Mouse (Mus musculus): ENCODE measurements around the gene Taok3. TPM values are rescaled to one million over a fixed set of nuclear protein-coding genes. Genes with fewer than 3 reads are reported as not detected.

Taok3 gene
- total and polyA plus RNA-seq, 3 experiments, result 8.3 to 35.0 (median 17.4) TPM

DNA sequence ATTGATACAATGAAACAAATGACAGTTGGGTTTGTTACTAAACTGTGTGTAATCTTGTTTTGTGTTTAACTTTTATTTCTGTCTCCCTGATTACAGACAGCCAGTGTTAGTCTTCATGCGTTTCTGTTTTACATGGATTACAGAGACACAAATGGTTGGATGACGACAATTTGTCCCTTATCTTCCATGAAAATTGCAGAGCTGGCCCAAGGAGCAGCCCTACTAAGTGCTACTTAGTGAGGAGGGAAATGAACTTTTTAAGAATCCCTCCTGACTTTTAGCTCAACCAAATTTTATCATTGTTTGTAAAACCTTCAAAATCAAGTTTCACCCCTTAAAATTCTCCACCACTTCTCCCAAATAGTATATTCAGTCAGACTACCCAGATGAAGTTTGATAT, 1.7 kb upstream of the Taok3 start:
- H3K79me2 ChIP-seq (replicated peaks; ENCODE audit: control insufficient read depth, extremely low read depth, insufficient read depth, poor library complexity, severe bottlenecking), result peaks cover 17% of the 10 kb centered on the region
- in situ Hi-C loops (cut with MboI; ENCODE audit: low pct_ligation_motif_present, low pct_unique_long_range_greater_than_20kb, low sequenced_read_pairs), result loop anchor here (5.0 to 10.0 kb wide), 2 partner anchors 167 to 374 kb away; partner anchors contain the start of gene Pebp1
- dilution Hi-C loops (cut with MboI; ENCODE audit: extremely low pct_ligation_motif_present, extremely low pct_unique_long_range_greater_than_20kb, low sequenced_read_pairs), result no loop called here
- H3K36me3 ChIP-seq (replicated peaks in 1 of 2; ENCODE audit: control insufficient read depth in 1 of 2, insufficient read depth in 1 of 2, low read length in 1 of 2), result peaks cover 0 to 5% of the 10 kb centered on the region in 2 experiments
- no peak for TF ChIP-seq PAX5 (IDR thresholded peaks at IDR 0.05; ENCODE audit: low read length)
- no peak for TF ChIP-seq ZKSCAN1 (IDR thresholded peaks at IDR 0.05; ENCODE audit: borderline replicate concordance, low read depth, low read length)
- no peak for TF ChIP-seq JUND (conservative IDR thresholded peaks at IDR 0.05; ENCODE audit: low read depth, low read length)
- no peak for TF ChIP-seq MAZ (IDR thresholded peaks at IDR 0.05; ENCODE audit: low read depth, low read length)
- H3K9me3 ChIP-seq (replicated peaks; ENCODE audit: low read length), result no peaks in the 10 kb centered on the region
- H3K27ac ChIP-seq (ENCODE audit: insufficient read depth, low read depth), result no peak overlapping the region
- H3K27me3 ChIP-seq (replicated peaks), result peaks cover 6% of the 10 kb centered on the region
- no peak overlapping the region for H3K4me2 ChIP-seq (ENCODE audit: insufficient read depth, low read depth, poor library complexity, severe bottlenecking)
- H3K4me3 ChIP-seq (replicated peaks in 1 of 3; ENCODE audit: low read depth in 2 of 3, low read length in 2 of 3, poor library complexity in 1 of 3), result no peak overlapping the region
- no peak for DNase-seq (ENCODE audit: extremely low read depth)
- peaks cover 0 to 30% of the 10 kb centered on the region in 2 experiments; a peak in 2 of 4 replicates for H3K4me1 ChIP-seq (ENCODE audit: control insufficient read depth in 1 of 2, insufficient read depth in 2 of 2)
- H3K9ac ChIP-seq (ENCODE audit: insufficient read depth, low read depth), result no peak overlapping the region

DNA sequence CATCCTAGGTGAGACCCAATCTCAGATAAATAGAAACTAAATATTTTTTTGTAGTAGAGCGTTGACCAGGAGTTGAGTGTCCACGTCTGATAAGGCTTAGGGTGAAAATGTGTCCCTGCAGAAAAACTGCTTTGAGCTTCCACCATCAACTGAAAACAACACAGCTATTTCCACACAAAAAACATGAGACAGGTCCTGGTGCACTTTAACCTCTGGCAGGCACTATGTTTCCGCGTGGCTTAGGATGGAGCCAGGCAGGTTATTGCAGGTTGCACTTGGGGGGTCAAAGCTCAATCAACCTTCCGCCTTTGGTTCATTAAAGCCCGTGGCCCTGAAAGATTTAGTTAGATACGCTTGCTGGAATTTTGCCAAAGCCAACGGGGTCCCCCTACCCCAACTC, 1.1 kb upstream of the Taok3 start:
- dilution Hi-C loops (cut with MboI; ENCODE audit: extremely low pct_ligation_motif_present, extremely low pct_unique_long_range_greater_than_20kb, low sequenced_read_pairs), result no loop called here
- TF ChIP-seq GABPA (IDR thresholded peaks at IDR 0.05; ENCODE audit: insufficient replicate concordance, low read depth, low read length) (no peak), ETS1 (conservative IDR thresholded peaks at IDR 0.05; ENCODE audit: low read depth, low read length) (no peak), NRF1 (IDR thresholded peaks at IDR 0.05; ENCODE audit: low read depth, low read length) (no peak), ZKSCAN1 (IDR thresholded peaks at IDR 0.05; ENCODE audit: borderline replicate concordance, low read depth, low read length) (no peak), CHD1 (IDR thresholded peaks at IDR 0.05; ENCODE audit: low read depth, low read length) (no peak), RCOR1 (conservative IDR thresholded peaks at IDR 0.05; ENCODE audit: low read depth, low read length) (no peak), E2F4 (IDR thresholded peaks at IDR 0.05; ENCODE audit: insufficient replicate concordance, low read depth, low read length) (no peak), MEF2A (IDR thresholded peaks at IDR 0.05; ENCODE audit: borderline replicate concordance, low read depth, low read length) (no peak), ZMIZ1 (IDR thresholded peaks at IDR 0.05; ENCODE audit: low read depth, low read length) (no peak), BHLHE40 (IDR thresholded peaks at IDR 0.05; ENCODE audit: low read depth, low read length) (no peak), MAX (IDR thresholded peaks at IDR 0.05; ENCODE audit: low read length) (no peak), USF1 (IDR thresholded peaks at IDR 0.05; ENCODE audit: low read depth, low read length) (no peak)
- no peak for DNase-seq (ENCODE audit: extremely low read depth)
- peaks cover 0 to 32% of the 10 kb centered on the region in 2 experiments; a peak in 2 of 4 replicates for H3K4me1 ChIP-seq (ENCODE audit: control insufficient read depth in 1 of 2, insufficient read depth in 2 of 2)
- H3K27ac ChIP-seq (ENCODE audit: insufficient read depth, low read depth), result no peak overlapping the region
- peaks cover 6% of the 10 kb centered on the region for H3K27me3 ChIP-seq (replicated peaks)
- no peak overlapping the region for H3K9ac ChIP-seq (ENCODE audit: insufficient read depth, low read depth)
- peaks cover 12% of the 10 kb centered on the region for H3K79me2 ChIP-seq (replicated peaks; ENCODE audit: control insufficient read depth, extremely low read depth, insufficient read depth, poor library complexity, severe bottlenecking)
- in situ Hi-C loops (cut with MboI; ENCODE audit: low pct_ligation_motif_present, low pct_unique_long_range_greater_than_20kb, low sequenced_read_pairs), result loop anchor here (5.0 to 10.0 kb wide), 2 partner anchors 166 to 373 kb away; partner anchors contain the start of gene Pebp1
- H3K9me3 ChIP-seq (replicated peaks; ENCODE audit: low read length), result no peaks in the 10 kb centered on the region
- H3K4me3 ChIP-seq (replicated peaks in 1 of 3; ENCODE audit: low read depth in 2 of 3, low read length in 2 of 3, poor library complexity in 1 of 3), result no peak overlapping the region
- H3K36me3 ChIP-seq (replicated peaks in 1 of 2; ENCODE audit: control insufficient read depth in 1 of 2, insufficient read depth in 1 of 2, low read length in 1 of 2), result peaks cover 0 to under 1% of the 10 kb centered on the region in 2 experiments
- no peak overlapping the region for H3K4me2 ChIP-seq (ENCODE audit: insufficient read depth, low read depth, poor library complexity, severe bottlenecking)
